Mouse (Mus musculus) midbrain, postnatal 0 days (tissue): ENCODE data around the gene Cryba2. TPM values are rescaled to one million over a fixed set of nuclear protein-coding genes. Genes with fewer than 3 reads are reported as not detected.
A peak's percentile ranks its signal among the peaks of the same experiment; 100 is the strongest.

Experiments
- ATAC-seq: fragments of 200-750 bp; cut with Nextera tagmentation; 2 replicates; pipeline ENCODE4 v1.8.0; 2017; ENCODE audit warnings: moderate number of reproducible peaks, mild to moderate bottlenecking, moderate TSS enrichment, moderate library complexity; ENCODE audit not compliant: low FRiP score
- DNase-seq: peaks from one replicate; pipeline ENCODE4 v3.0.0-alpha.2; 2015; ENCODE audit warnings: low spot score
- H3K27ac ChIP-seq: fragments of 300-500 bp; sonication (generic); 2 replicates; pipeline ENCODE4 v1.5.1; 2014; ENCODE audit warnings: low read depth, mild to moderate bottlenecking, low read length, mixed read lengths
- H3K27me3 ChIP-seq: fragments of 300-500 bp; sonication (generic); 2 replicates; pipeline ENCODE4 v1.6.1; 2014; ENCODE audit warnings: low read length, control low read depth, mixed read lengths; ENCODE audit not compliant: insufficient read depth
- H3K36me3 ChIP-seq: fragments of 300-500 bp; sonication (generic); 2 replicates; pipeline ENCODE4 v1.6.1; 2014; ENCODE audit warnings: low read length, control low read depth, mixed read lengths; ENCODE audit not compliant: insufficient read depth
- H3K4me1 ChIP-seq: fragments of 300-500 bp; sonication (generic); 2 replicates; pipeline ENCODE4 v1.6.1; 2014; ENCODE audit warnings: mild to moderate bottlenecking, control low read depth, antibody characterized with exemption, low read length, mixed read lengths; ENCODE audit not compliant: insufficient read depth
- H3K4me2 ChIP-seq: fragments of 300-500 bp; sonication (generic); 2 replicates; pipeline ENCODE4 v1.6.1; 2014; ENCODE audit warnings: low read depth, mild to moderate bottlenecking, low read length, mixed read lengths; ENCODE audit not compliant: poor library complexity, severe bottlenecking
- H3K4me3 ChIP-seq: fragments of 300-500 bp; sonication (generic); 2 replicates; pipeline ENCODE4 v1.5.1; 2014; ENCODE audit warnings: low read depth, mild to moderate bottlenecking, low read length, moderate library complexity
- H3K9ac ChIP-seq: fragments of 300-500 bp; sonication (generic); replicated peaks from 2 replicates; pipeline ENCODE4 v1.6.1; 2014; ENCODE audit warnings: mild to moderate bottlenecking, low read length, moderate library complexity, mixed read lengths; ENCODE audit not compliant: poor library complexity, severe bottlenecking
- H3K9me3 ChIP-seq: fragments of 300-500 bp; sonication (generic); 2 replicates; pipeline ENCODE4 v1.6.1; 2016; ENCODE audit warnings: low read length, control low read depth
- CTCF ChIP-seq: IDR thresholded peaks from 2 replicates; pipeline ENCODE4 v1.5.1; 2016; ENCODE audit warnings: antibody characterized with exemption, mild to moderate bottlenecking
- WGBS: fragments of 180-500 bp; shearing (Covaris S2); extraction: QIAGEN DNeasy Blood & Tissue Kit; methylation state at CpG from one replicate; pipeline ENCODE4 v1.1.7; 2014; 5-methylcytosine and 5-hydroxymethylcytosine counted together
- polyA plus RNA-seq: library from polyadenylated mRNA; unstranded; fragments of >200 nt; fragmentation: Nextera tagmentation; extraction: Ambion mirVana; gene quantifications from 2 replicates; pipeline ENCODE4 v1.2.1, GENCODE M21; 2015
- total RNA-seq: library from RNA; depleted of rRNA; stranded (reverse); fragments of >200 nt; gene quantifications from 2 replicates; pipeline ENCODE4 v1.2.3, GENCODE M21; 2014

Cryba2 gene
- total and polyA plus RNA-seq, 2 experiments from 2014 or later: 0.80 TPM; not detected in 1

- Histone ChIP-seq H3K4me1 (peaks cover 17% of the 10 kb centered on the region), H3K4me2 (peak overlapping the region; percentile 81), H3K36me3 (no peaks in the 10 kb centered on the region), H3K9ac (0 out of 2 replicates have a peak overlapping the region, but pooled peaks have one; percentile 36), H3K9me3 (no peaks in the 10 kb centered on the region), H3K27me3 (peaks cover 57% of the 10 kb centered on the region), H3K4me3 (peak overlapping the region; percentile 45), H3K27ac (no peak overlapping the region)
- ATAC-seq (no peak), DNase-seq (no peak)
- WGBS: under 1% methylated on average over 65 of the region's 74 CpGs
- TF ChIP-seq CTCF: no peak
These were observed 10.7 kb downstream of the Cryba2 start for GRCm38 (mm10) chr1:74882055-74882734.

GRCm38 (mm10) chr1:74880785-74881360, 12.1 kb downstream of the Cryba2 start:
- peak overlapping the region; percentile 34; the same call in 1 of the 2 replicates for H3K4me2 ChIP-seq

GRCm38 (mm10) chr1:74877199-74877598, 15.7 kb downstream of the Cryba2 start:
- no peak for DNase-seq
- H3K9ac ChIP-seq: no peak overlapping the region
- no peaks in the 10 kb centered on the region for H3K36me3 ChIP-seq
- 58% methylated on average over 3 of the region's 3 CpGs for WGBS
- no peak for ATAC-seq
- H3K4me2 ChIP-seq: no peak overlapping the region
- no peaks in the 10 kb centered on the region for H3K9me3 ChIP-seq
- H3K27ac ChIP-seq: no peak overlapping the region
- H3K27me3 ChIP-seq: peaks cover 20% of the 10 kb centered on the region
- no peak overlapping the region for H3K4me3 ChIP-seq
- H3K4me1 ChIP-seq: peaks cover 3% of the 10 kb centered on the region; the same call in 1 of the 2 replicates
- no peak for TF ChIP-seq CTCF

More at GRCm38 (mm10) chr1:74880785-74881360, 12.1 kb downstream of the Cryba2 start:
- H3K4me1 ChIP-seq: peaks cover 17% of the 10 kb centered on the region
- DNase-seq (peak; percentile 80), ATAC-seq (no peak)
- no peaks in the 10 kb centered on the region for H3K36me3 ChIP-seq
- no peak overlapping the region for H3K9ac ChIP-seq
- H3K27ac ChIP-seq: no peak overlapping the region
- peaks cover 46% of the 10 kb centered on the region for H3K27me3 ChIP-seq
- peak; percentile 96 for TF ChIP-seq CTCF
- 3% methylated on average over 18 of the region's 18 CpGs for WGBS
- H3K9me3 ChIP-seq: no peaks in the 10 kb centered on the region
- H3K4me3 ChIP-seq: peak overlapping the region; percentile 12; the same call in 1 of the 2 replicates

- Histone ChIP-seq H3K4me2 (no peak overlapping the region), H3K4me3 (no peak overlapping the region), H3K9ac (no peak overlapping the region), H3K9me3 (no peaks in the 10 kb centered on the region), H3K36me3 (no peaks in the 10 kb centered on the region), H3K27ac (no peak overlapping the region), H3K4me1 (no peaks in the 10 kb centered on the region; the same call in 1 of the 2 replicates), H3K27me3 (no peaks in the 10 kb centered on the region)
- TF ChIP-seq CTCF: no peak
- DNase-seq (no peak), ATAC-seq (no peak)
- WGBS: 58% methylated on average over 2 of the region's 2 CpGs
These were observed 20.7 kb downstream of the Cryba2 start for GRCm38 (mm10) chr1:74872218-74872617.

- TF ChIP-seq CTCF: peak; percentile 29; the same call in 1 of the 2 replicates
- no peak overlapping the region for H3K4me2 ChIP-seq
- no peaks in the 10 kb centered on the region for H3K36me3 ChIP-seq
- H3K9me3 ChIP-seq: no peaks in the 10 kb centered on the region
- H3K4me1 ChIP-seq: peaks cover 4% of the 10 kb centered on the region; the same call in 1 of the 2 replicates
- H3K4me3 ChIP-seq: no peak overlapping the region
- H3K27me3 ChIP-seq: no peaks in the 10 kb centered on the region
- H3K9ac ChIP-seq: no peak overlapping the region
- DNase-seq (no peak), ATAC-seq (no peak)
- no peak overlapping the region for H3K27ac ChIP-seq
These were observed 31.2 kb downstream of the Cryba2 start for GRCm38 (mm10) chr1:74861783-74862182.
